Mouse (Mus musculus): ENCODE data around the gene Gm10645. TPM values are rescaled to one million over a fixed set of nuclear protein-coding genes. Genes with fewer than 3 reads are reported as not detected.
A peak's percentile ranks its signal among the peaks of the same experiment; 100 is the strongest.

Gene Gm10645
- polyA plus RNA-seq, 1 experiment from 2014 or later = 2.8 TPM

GRCm38 (mm10) chr8:83176785-83177184, 10.8 kb upstream of the Gm10645 start:
- Histone ChIP-seq H3K36me3 (ENCODE audit: control insufficient read depth, insufficient read depth, low read length) (no peaks in the 10 kb centered on the region), H3K4me2 (ENCODE audit: low read depth, low read length, severe bottlenecking) (no peak overlapping the region), H3K27ac (ENCODE audit: low read depth, low read length) (peak overlapping the region; percentile 39; the same call in 1 of the 2 replicates), H3K9me3 (ENCODE audit: control insufficient read depth, low read length) (no peaks in the 10 kb centered on the region), H3K4me1 (replicated peaks; ENCODE audit: control insufficient read depth, insufficient read depth, low read length) (peaks cover 4% of the 10 kb centered on the region; the same call in 1 of the 2 replicates), H3K9ac (ENCODE audit: low read length) (no peak overlapping the region), H3K27me3 (ENCODE audit: control insufficient read depth, insufficient read depth, low read length) (no peaks in the 10 kb centered on the region), H3K4me3 (ENCODE audit: low read depth, low read length) (no peak overlapping the region)
- DNase-seq (ENCODE audit: low spot score) = no peak
- ATAC-seq (replicated peaks; ENCODE audit: low FRiP score) = 0 out of 2 replicates have a peak, but pooled peaks have one; percentile 25
- WGBS = 50% methylated on average over 2 of the region's 2 CpGs

DNA sequence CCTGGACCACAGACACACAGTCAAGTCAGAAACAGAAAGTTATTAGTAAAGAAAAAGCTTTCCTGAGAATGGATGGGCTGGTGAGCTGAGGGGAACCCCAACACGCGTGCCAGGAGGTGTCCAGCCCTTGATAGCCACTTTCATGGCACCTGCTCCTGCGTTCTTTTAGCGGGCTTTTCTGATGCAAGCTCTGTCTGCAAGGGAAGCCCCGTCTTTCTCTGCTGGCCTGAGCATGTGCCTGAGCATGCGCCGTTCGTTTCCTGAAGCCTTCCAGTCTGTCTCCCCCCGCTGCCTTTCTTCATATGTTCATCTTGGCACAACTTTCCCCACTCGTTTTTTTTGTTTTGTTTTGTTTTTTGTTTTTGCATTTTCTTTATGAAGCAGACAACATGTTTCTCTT, 9.7 kb upstream of the Gm10645 start:
- H3K9me3 ChIP-seq (ENCODE audit: control insufficient read depth, low read length) = no peaks in the 10 kb centered on the region
- H3K27me3 ChIP-seq (ENCODE audit: control insufficient read depth, insufficient read depth, low read length) = no peaks in the 10 kb centered on the region
- H3K27ac ChIP-seq (ENCODE audit: low read depth, low read length) = no peak overlapping the region
- DNase-seq (ENCODE audit: low spot score) = no peak
- peaks cover 4% of the 10 kb centered on the region; the same call in 1 of the 2 replicates for H3K4me1 ChIP-seq (replicated peaks; ENCODE audit: control insufficient read depth, insufficient read depth, low read length)
- no peak overlapping the region for H3K4me2 ChIP-seq (ENCODE audit: low read depth, low read length, severe bottlenecking)
- ATAC-seq (replicated peaks; ENCODE audit: low FRiP score) = no peak
- no peak overlapping the region for H3K4me3 ChIP-seq (ENCODE audit: low read depth, low read length)
- 76% methylated on average over 10 of the region's 10 CpGs for WGBS
- no peaks in the 10 kb centered on the region for H3K36me3 ChIP-seq (ENCODE audit: control insufficient read depth, insufficient read depth, low read length)
- H3K9ac ChIP-seq (ENCODE audit: low read length) = no peak overlapping the region

DNA sequence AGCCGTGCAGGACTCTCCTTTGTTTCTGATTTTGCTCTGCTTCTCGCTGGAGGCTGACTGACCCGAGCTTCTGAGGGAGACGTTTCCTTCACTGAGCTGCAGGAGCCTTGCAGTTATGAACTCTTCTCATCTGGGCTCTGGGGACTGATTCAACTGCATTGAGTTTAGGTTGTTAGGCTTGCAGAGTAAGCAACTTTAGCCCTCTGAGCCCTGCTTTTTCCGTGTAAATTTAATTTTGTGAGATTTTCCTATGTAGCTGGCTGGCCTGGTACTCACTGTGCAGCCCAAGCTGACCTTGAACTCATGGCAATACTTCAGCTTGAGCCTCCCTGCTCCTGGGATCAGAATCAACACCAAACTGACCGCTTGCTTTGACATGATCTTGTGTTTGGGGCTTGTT, 4.9 kb upstream of the Gm10645 start:
- Histone ChIP-seq H3K9ac (ENCODE audit: low read length) (no peak overlapping the region), H3K4me2 (ENCODE audit: low read depth, low read length, severe bottlenecking) (no peak overlapping the region), H3K36me3 (ENCODE audit: control insufficient read depth, insufficient read depth, low read length) (no peaks in the 10 kb centered on the region), H3K27ac (ENCODE audit: low read depth, low read length) (no peak overlapping the region), H3K27me3 (ENCODE audit: control insufficient read depth, insufficient read depth, low read length) (no peaks in the 10 kb centered on the region), H3K9me3 (ENCODE audit: control insufficient read depth, low read length) (no peaks in the 10 kb centered on the region), H3K4me3 (ENCODE audit: low read depth, low read length) (no peak overlapping the region), H3K4me1 (replicated peaks; ENCODE audit: control insufficient read depth, insufficient read depth, low read length) (no peaks in the 10 kb centered on the region)
- no peak for ATAC-seq (replicated peaks; ENCODE audit: low FRiP score)
- no peak for DNase-seq (ENCODE audit: low spot score)
- 58% methylated on average over 6 of the region's 6 CpGs for WGBS

GRCm38 (mm10) chr8:83169709-83170108, 3.7 kb upstream of the Gm10645 start:
- H3K36me3 ChIP-seq (ENCODE audit: control insufficient read depth, insufficient read depth, low read length) = no peaks in the 10 kb centered on the region
- ATAC-seq (replicated peaks; ENCODE audit: low FRiP score) (no peak), DNase-seq (ENCODE audit: low spot score) (no peak)
- H3K9ac ChIP-seq (ENCODE audit: low read length) = no peak overlapping the region
- no peak overlapping the region for H3K4me3 ChIP-seq (ENCODE audit: low read depth, low read length)
- H3K27me3 ChIP-seq (ENCODE audit: control insufficient read depth, insufficient read depth, low read length) = no peaks in the 10 kb centered on the region
- no peaks in the 10 kb centered on the region for H3K9me3 ChIP-seq (ENCODE audit: control insufficient read depth, low read length)
- no peaks in the 10 kb centered on the region for H3K4me1 ChIP-seq (replicated peaks; ENCODE audit: control insufficient read depth, insufficient read depth, low read length)
- no peak overlapping the region for H3K4me2 ChIP-seq (ENCODE audit: low read depth, low read length, severe bottlenecking)
- H3K27ac ChIP-seq (ENCODE audit: low read depth, low read length) = no peak overlapping the region
- WGBS = 90% methylated on average over 2 of the region's 2 CpGs

GRCm38 (mm10) chr8:83169127-83169526, 3.2 kb upstream of the Gm10645 start:
- ATAC-seq (replicated peaks; ENCODE audit: low FRiP score) (no peak), DNase-seq (ENCODE audit: low spot score) (no peak)
- no peak overlapping the region for H3K4me2 ChIP-seq (ENCODE audit: low read depth, low read length, severe bottlenecking)
- no peaks in the 10 kb centered on the region for H3K36me3 ChIP-seq (ENCODE audit: control insufficient read depth, insufficient read depth, low read length)
- H3K4me3 ChIP-seq (ENCODE audit: low read depth, low read length) = no peak overlapping the region
- no peak overlapping the region for H3K9ac ChIP-seq (ENCODE audit: low read length)
- no peaks in the 10 kb centered on the region for H3K9me3 ChIP-seq (ENCODE audit: control insufficient read depth, low read length)
- no peak overlapping the region for H3K27ac ChIP-seq (ENCODE audit: low read depth, low read length)
- H3K4me1 ChIP-seq (replicated peaks; ENCODE audit: control insufficient read depth, insufficient read depth, low read length) = no peaks in the 10 kb centered on the region
- H3K27me3 ChIP-seq (ENCODE audit: control insufficient read depth, insufficient read depth, low read length) = no peaks in the 10 kb centered on the region
- WGBS = 87% methylated on average over 3 of the region's 3 CpGs

DNA sequence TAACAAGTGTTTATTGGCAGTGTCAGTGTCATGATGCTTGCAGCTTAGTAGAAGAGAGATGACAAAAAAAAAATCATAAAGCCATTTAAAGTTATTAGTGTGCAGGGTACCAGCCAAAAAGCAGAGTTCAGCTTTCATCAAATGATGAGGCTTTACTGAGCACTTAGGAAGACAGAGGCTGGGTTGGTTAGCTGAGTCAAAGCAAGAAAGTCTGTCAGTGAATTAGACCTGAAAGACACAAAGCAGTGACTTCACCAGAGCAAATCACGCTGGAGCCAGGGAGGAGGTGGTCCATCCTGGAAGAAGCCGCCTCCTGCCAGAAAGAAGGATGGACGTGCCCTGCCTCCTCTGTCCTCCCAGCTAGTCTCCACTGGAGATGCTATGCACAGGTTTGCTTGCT, 2.0 kb upstream of the Gm10645 start:
- WGBS = 41% methylated on average over 3 of the region's 3 CpGs
- Histone ChIP-seq H3K36me3 (ENCODE audit: control insufficient read depth, insufficient read depth, low read length) (no peaks in the 10 kb centered on the region), H3K4me2 (ENCODE audit: low read depth, low read length, severe bottlenecking) (peak overlapping the region; percentile 77; the same call in 1 of the 2 replicates), H3K27ac (ENCODE audit: low read depth, low read length) (no peak overlapping the region), H3K9me3 (ENCODE audit: control insufficient read depth, low read length) (no peaks in the 10 kb centered on the region), H3K4me3 (ENCODE audit: low read depth, low read length) (no peak overlapping the region), H3K9ac (ENCODE audit: low read length) (no peak overlapping the region), H3K27me3 (ENCODE audit: control insufficient read depth, insufficient read depth, low read length) (no peaks in the 10 kb centered on the region), H3K4me1 (replicated peaks; ENCODE audit: control insufficient read depth, insufficient read depth, low read length) (no peaks in the 10 kb centered on the region)
- ATAC-seq (replicated peaks; ENCODE audit: low FRiP score) (no peak), DNase-seq (ENCODE audit: low spot score) (no peak)

DNA sequence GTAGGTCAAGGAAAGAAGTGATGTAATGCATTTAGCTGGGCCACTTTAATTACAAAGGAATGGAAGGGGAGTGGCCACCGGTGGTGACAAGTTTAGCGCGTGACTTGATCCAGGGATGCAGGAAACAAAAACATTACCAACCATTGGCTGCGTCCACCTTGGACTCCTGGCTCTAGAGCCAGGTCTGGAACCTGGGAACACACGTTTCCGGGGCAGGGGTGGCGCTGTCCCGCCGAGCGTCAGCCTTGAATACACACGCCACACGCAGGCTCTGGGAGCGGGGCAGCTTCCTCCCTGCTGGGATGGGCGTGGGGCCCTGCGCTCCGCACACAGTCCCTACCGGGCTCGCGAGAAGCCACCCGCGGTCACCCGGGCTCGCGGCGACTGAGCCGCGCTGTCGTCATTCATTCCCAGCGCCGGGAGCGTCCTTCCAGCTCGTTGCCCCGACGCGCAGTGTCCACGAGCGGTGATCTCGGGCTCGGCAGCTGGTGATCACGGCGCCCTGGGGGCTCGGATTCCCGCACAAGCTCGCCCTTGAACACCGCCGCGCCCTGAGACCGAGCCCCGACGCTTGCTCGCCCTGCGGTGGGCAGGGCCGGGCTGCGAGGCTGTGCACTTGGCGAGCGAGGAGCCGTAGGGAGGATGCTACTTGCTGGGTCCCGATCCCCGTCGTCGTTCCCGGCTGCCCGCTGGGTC, 587 bp downstream of the Gm10645 start, which contains the start of gene Tbc1d9:
Tbc1d9 (plus strand) TSS at position 118 of the 696 bp plus-strand sequence.
- Histone ChIP-seq H3K27ac (ENCODE audit: low read depth, low read length) (peak within 1 kb of the TSS; percentile 80), H3K4me3 (ENCODE audit: low read depth, low read length) (peak within 1 kb of the TSS; percentile 80), H3K27me3 (ENCODE audit: control insufficient read depth, insufficient read depth, low read length) (no peaks in the 10 kb centered on the region), H3K4me1 (replicated peaks; ENCODE audit: control insufficient read depth, insufficient read depth, low read length) (no peaks in the 10 kb centered on the region), H3K9ac (ENCODE audit: low read length) (peak within 1 kb of the TSS; percentile 97), H3K36me3 (ENCODE audit: control insufficient read depth, insufficient read depth, low read length) (no peaks in the 10 kb centered on the region), H3K9me3 (ENCODE audit: control insufficient read depth, low read length) (no peaks in the 10 kb centered on the region), H3K4me2 (ENCODE audit: low read depth, low read length, severe bottlenecking) (peak within 1 kb of the TSS; percentile 77)
- ATAC-seq (replicated peaks; ENCODE audit: low FRiP score) = peak; percentile 89
- peak; percentile 87 for DNase-seq (ENCODE audit: low spot score)
- 2% methylated on average over 63 of the region's 63 CpGs for WGBS

DNA sequence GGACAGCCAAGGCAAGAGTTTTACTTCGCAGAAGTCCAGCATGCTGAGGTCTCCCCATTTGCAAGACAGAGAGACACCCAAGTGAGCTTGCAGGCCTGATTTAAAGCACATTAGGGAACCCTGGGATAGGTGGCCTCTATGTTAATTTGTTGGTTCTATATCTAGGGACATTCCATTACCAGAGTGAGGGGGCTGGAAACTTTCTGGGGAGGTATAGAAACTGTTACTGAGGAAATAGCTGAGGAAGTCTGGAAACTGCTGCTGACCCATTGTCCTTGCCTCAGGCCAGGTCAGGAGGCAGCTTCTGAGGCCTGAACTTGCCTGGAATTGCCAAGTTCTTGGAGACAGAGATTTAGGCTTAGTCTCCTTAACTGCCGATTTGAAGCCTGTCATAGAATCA, 5.4 kb downstream of the Gm10645 start:
- no peak for ATAC-seq (replicated peaks; ENCODE audit: low FRiP score)
- 67% methylated on average over 2 of the region's 2 CpGs for WGBS
- Histone ChIP-seq H3K4me3 (ENCODE audit: low read depth, low read length) (no peak overlapping the region), H3K27ac (ENCODE audit: low read depth, low read length) (no peak overlapping the region), H3K9ac (ENCODE audit: low read length) (no peak overlapping the region), H3K27me3 (ENCODE audit: control insufficient read depth, insufficient read depth, low read length) (no peaks in the 10 kb centered on the region), H3K9me3 (ENCODE audit: control insufficient read depth, low read length) (no peaks in the 10 kb centered on the region), H3K4me2 (ENCODE audit: low read depth, low read length, severe bottlenecking) (no peak overlapping the region), H3K4me1 (replicated peaks; ENCODE audit: control insufficient read depth, insufficient read depth, low read length) (no peaks in the 10 kb centered on the region), H3K36me3 (ENCODE audit: control insufficient read depth, insufficient read depth, low read length) (no peaks in the 10 kb centered on the region)
- DNase-seq (ENCODE audit: low spot score) = no peak

GRCm38 (mm10) chr8:83159615-83160014, 6.4 kb downstream of the Gm10645 start:
- Histone ChIP-seq H3K27me3 (ENCODE audit: control insufficient read depth, insufficient read depth, low read length) (no peaks in the 10 kb centered on the region), H3K4me3 (ENCODE audit: low read depth, low read length) (no peak overlapping the region), H3K9ac (ENCODE audit: low read length) (no peak overlapping the region), H3K36me3 (ENCODE audit: control insufficient read depth, insufficient read depth, low read length) (no peaks in the 10 kb centered on the region), H3K4me2 (ENCODE audit: low read depth, low read length, severe bottlenecking) (no peak overlapping the region), H3K9me3 (ENCODE audit: control insufficient read depth, low read length) (no peaks in the 10 kb centered on the region), H3K27ac (ENCODE audit: low read depth, low read length) (no peak overlapping the region), H3K4me1 (replicated peaks; ENCODE audit: control insufficient read depth, insufficient read depth, low read length) (no peaks in the 10 kb centered on the region)
- DNase-seq (ENCODE audit: low spot score) (no peak), ATAC-seq (replicated peaks; ENCODE audit: low FRiP score) (no peak)
- 58% methylated on average over 1 of the region's 1 CpGs for WGBS
